Mouse (Mus musculus) fat pad, adult 2 months (tissue): ENCODE results near the gene Mcoln2.

Source experiments
- DNase-seq: peaks from one replicate; pipeline ENCODE4 v3.0.0-alpha.2; 2011; ENCODE audit warnings: low read depth, low spot score; ENCODE audit errors: extremely low read depth

Mcoln2 gene

DNA sequence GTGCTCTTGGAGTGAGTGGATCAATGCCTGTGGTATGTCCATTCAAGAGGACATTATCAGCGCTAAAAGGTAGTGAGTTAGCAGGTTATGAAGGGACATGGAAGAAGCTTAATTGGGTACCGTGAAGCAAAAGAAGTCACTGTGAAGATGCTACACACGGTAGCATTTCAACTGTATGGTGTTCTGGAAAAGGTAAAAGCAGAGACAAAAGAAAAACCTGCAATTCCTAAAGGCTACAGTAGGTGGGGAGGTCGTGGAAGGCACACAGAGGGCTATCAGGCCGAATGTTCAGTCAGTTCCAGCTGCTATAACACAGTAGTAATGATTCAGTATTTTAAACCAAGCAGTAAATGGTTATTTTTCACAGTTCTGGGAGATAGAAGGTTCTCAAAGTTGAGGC, 4.1 kb upstream of the Mcoln2 start:
- DNase-seq = no peak

- DNase-seq = no peak
These were observed 3.5 kb upstream of the Mcoln2 start for GRCm38 (mm10) chr3:146146131-146146530.

- DNase-seq = no peak
These were observed 396 bp downstream of the Mcoln2 start for GRCm38 (mm10) chr3:146150058-146150400.

DNA sequence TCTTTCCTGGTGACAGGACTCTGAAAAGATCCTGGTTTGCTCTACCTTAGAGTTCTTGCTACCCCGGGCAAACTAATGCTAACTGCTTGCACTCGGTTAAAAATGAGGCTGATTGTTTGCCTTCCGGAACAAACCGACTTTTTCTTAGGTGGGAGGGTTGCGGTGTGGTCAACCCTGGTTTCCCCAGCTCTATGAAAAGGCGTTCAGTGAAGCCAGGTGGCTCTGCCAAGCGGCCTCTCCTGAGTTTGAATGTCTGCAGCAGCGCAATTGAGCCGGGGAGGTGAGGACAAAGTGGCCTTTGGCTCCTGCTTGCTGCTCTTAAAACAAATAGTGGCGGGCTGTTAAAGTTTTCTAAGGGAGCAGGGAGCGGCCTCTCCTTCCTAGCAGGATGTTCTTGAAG, 927 bp downstream of the Mcoln2 start:
- DNase-seq = no peak

- no peak for DNase-seq
These were observed 1.7 kb downstream of the Mcoln2 start for GRCm38 (mm10) chr3:146151328-146151727.

DNA sequence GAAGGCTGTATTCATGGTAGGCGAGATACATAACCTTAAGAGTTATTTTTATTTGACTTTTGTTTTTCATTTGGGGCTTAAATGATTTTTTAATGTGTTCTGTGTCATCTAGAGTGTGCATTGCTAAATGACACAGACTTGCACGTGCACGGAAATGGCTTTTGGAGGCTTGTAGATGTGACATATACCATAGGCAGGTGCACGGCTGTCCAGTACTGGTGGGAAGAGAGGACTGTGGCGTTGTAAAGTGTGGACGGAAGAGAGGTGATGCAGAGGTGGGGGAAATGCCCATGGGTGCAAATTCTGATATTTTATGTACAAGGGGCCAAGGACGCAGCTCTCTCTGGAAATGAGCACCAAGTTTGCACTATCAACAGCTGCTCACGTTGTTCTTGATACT, 2.1 kb downstream of the Mcoln2 start:
- no peak for DNase-seq

GRCm38 (mm10) chr3:146152348-146152747, 2.7 kb downstream of the Mcoln2 start:
- no peak for DNase-seq

GRCm38 (mm10) chr3:146152913-146153312, 3.3 kb downstream of the Mcoln2 start:
- no peak for DNase-seq

DNA sequence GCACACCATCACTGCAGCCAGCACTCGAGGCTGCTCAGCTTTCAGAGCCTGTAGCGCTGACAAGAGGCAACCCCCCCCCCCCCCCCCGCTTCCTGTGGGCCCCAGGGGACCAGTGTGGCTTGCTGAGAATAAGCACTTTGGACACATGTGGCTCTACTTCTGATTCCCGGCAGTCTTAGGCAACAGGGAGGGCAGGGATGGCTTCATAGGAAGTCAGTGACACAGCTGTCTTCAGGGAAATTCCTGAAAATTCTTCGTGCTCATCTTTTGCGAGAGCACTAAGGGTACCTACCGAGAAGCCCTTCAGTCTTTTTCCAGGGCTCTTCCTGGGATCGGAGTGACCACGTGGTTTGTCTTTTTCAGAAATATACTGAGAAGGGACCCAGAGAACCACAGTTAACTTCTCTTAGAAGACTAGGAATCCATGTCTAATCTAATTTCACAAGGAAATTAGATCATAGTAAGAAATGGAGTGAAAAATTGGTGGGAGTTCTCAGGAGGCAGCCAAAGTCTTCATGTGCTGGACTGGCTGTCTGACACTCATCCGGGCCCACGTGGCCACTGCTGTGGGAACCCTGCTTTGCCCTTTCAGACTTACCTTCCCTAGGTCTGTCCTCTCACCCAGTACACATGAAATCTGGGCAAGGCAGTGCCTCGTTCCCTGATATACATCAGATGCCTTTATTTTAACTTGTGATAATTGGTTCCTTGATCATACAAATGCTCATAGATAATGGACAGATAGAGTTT, 4.4 kb downstream of the Mcoln2 start:
- DNase-seq = no peak

DNA sequence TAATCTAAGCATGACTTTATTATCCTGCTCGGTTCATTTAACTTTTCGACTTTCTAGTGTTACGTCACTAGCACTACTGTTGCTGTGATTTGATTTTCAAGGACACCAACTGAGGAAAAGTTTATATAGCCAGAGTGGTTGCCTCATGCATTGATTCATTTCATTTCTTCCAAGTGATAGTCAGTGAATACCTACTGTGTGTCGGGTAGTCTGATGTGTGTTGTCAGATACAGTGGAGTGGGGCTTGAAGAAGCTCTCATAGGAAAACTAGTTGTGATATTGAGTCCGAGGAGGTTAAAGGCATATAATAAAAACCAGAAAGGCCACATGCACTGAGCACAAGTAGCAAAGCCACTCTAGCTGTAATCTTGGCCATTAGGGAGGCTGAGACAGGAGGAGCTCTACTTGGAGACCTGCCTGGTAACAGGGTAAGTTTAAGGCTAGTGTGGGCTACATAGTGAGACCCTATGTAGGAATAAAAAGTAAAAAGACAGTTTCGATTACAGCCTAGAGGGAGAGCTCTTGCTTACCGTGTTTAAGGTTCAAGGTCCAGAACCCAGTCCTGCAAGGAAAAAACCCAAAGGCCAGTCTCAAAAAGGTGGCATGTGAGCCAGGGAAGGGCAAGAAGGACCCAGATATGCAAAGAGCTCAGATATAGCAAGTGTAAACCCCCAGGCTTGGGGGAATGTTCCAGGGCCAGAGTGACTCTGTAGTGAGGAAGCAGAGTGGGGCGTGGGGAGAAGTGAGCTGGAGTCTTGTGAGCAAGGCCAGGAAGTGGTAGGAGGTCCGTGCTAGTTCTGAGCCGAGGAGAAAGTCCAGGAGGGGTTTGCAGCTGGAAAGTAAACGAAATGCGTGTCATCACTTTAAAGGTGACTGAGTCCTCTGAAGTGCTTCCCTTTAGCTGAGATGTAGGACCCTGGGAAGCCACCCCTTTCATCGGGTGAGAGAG, 6.3 kb downstream of the Mcoln2 start:
- DNase-seq = no peak

DNA sequence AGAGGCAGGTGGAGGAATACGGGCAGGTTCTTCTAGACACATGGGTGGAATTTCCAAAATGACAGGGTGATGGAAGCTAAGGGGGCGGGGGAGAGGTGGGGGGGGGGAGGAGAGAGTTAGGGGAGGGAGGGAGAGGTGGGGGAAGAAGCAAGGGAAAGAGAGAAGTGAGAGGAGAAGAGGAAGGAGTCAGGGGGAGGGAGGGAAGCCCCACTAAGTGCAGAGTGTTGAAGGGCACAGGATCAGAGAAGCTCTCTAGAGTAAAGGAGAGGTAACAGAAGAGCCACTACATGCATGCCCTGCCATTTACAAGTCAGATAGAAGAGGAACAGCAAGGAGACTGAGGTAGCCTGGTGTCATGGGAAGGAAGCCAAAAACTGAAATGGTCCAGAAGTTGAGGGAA, 7.2 kb downstream of the Mcoln2 start:
- no peak for DNase-seq

DNA sequence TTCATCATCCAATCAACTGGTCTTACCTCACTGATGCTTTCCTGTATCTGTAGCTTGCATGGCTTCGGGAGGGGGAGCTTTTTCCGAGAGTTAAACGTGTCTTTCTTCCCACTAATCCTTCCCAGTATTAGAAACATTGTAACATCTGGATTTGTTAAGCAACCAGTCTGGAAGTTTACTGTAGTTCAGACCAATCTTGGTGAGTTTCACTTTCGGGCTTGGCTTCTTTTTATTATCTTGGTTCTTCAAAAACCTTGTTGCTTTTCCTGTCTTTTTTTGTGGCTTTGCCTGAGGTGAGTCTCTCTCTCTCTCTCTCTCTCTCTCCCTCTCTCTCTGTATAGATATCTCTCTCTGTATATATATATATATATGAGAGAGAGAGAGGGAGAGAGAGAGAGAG, 8.4 kb downstream of the Mcoln2 start:
- no peak for DNase-seq

GRCm38 (mm10) chr3:146159360-146159759, 9.7 kb downstream of the Mcoln2 start:
- DNase-seq = no peak

DNA sequence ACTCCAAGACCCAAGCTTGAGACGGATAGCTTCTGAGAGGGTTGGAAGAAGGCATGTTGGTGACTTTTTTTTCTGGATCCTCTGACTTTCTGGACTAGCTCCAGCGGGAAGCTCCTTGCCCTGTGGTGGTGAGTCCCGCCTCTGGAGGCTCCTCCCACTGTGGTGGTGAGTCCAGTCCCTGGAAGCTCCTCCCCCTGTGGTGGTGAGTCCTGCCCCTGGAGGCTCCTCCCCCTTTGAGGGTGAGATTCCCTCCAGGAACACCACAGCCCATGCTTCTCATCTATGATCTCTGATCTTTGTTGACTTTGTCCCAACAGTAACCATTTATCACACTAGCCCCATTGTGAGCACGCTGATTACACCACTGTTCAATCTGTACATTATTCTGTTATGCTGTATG, 12.6 kb downstream of the Mcoln2 start:
- DNase-seq = no peak

- DNase-seq = no peak
These were observed 19.7 kb downstream of the Mcoln2 start for GRCm38 (mm10) chr3:146169356-146169755.

DNA sequence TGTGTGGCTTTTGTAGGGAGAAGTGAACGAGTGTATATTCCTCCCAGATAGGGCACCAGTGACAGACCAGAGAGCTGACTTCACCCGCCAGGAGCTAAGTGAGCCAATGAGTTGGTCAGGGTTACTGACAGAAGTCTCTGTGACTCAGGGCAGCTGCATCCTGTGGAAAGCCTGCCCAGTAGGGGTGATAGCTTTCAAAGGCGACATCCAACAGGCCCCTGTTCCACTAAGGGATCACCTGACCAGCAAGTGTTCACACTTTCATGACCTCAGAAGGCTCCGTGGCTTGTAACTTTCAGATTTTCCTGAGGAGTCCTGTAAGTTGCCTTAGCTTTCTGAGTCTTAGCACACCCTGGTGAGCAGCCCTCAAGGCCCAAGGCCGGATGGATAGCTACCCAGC, 23.4 kb downstream of the Mcoln2 start:
- DNase-seq = no peak

DNA sequence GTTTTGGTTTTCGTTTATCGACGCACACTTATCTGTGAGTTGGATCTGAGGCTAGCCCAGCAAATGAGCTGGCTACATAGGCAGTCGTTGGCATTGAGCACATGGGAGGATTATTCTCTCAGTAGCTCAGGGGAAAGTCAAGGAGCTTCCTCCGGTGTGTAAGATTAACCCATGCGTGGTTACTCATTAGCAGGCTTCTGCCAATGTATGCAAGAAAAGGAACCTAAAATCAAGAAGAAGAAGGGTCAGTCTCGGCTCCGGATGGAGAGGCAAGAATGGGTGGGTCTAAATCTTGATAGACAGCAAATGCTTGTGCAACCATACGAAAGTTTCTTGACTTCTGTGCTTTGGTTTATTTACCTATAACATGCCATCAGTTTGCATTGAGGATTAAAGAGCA, 24.6 kb downstream of the Mcoln2 start:
- DNase-seq = no peak

DNA sequence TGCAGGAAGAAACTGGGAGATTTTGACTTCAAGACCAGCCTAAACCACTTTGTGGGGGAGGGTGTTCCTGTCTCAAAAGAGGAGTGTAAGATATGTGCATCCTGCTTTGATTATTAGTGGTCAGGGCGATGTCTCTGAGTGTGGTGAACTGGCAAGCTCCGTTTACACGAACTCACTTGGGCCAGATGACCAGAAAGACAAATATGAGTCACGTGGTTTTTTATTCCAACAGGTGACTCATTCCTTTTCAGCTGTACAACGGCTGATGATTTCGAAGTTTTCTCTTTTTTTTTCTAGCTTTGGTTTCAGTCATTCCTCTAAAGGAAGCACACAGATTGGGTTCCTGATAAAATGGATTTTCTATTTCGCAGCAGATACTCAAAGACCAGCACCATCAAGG, 27.7 kb downstream of the Mcoln2 start:
- no peak for DNase-seq

DNA sequence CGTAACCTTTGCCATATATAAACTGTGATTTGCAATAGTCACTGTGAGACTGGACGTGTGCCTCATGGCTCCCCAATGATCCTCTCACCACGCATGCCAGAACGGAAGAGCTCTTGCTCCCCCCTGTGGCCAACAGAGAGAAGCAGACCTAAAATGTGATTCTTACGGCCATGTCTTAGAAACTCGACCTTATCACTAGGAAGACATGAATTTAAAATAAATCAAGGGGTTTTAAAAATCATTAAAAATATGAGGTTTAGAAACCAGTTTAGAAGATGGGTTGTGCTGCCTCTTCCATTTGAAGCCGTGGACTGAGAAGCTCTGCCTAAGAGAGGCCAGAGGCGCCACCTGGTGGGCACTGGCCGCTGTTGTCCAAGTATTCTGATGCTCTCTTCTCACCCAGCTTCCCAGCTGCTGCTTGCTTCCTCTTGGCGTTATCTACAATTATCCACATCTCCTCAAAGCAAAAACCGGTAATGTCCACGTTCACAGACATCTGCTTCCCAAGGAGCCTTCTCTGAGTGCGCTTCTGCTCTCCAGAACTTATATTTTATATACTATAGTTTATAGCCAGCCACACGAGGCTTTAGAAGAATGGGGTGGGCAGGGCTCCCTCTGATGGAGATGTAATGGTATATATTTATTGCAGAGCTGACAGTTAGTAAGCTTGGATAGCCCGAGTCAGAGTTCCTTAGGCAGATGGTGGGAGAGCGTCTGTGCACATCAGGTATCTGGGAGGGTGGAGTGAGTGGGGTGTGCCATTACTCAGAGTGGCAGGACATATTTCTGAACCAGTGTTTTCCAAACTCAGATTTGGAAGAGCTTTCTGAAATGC, 28.3 kb downstream of the Mcoln2 start:
- no peak for DNase-seq

DNA sequence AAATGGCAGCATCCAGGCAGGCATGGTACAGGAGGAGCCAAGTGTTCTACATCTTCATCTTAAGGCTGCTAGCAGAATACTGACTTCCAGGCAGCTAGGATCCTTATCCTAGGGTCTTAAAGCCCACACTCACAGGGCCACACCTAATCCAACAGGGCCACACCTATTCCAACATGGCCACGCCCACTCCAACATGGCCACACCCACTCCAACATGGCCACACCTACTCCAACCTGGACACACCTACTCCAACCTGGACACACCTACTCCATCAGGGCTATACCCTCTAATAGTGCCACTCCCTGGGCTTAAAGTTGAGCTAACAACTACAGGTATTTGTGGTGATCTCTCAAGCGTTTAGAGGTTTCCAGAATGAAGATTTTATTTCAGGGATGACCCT, 30.7 kb downstream of the Mcoln2 start:
- no peak for DNase-seq

- DNase-seq = no peak
These were observed 31.4 kb downstream of the Mcoln2 start for GRCm38 (mm10) chr3:146180986-146181385.
